In the genomic region with DNA sequence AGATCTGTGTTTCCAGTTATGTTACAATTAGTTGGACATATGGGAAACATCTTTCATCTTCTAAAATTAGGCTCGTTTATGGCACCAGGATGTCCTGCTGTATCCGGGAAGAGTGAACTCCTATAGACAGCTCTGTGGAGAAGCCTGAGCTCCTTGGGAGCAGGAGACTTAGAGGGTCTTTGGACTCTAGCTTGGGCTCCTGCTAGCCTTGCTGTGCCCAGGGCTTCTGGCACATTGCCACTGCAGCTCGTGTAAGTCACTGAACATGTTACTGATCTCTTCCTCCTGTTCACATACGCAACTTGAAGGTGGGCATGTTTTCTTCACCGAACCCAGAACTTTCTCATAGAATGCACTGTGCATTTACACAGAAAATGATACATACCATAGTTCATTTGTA, we compare ENCODE assay signal across 29 mouse cellular contexts. TPM values are rescaled to one million over a fixed set of nuclear protein-coding genes. Genes with fewer than 3 reads are reported as not detected.
A peak's percentile ranks its signal among the peaks of the same experiment; 100 is the strongest.
DNase-seq lines count a peak whose midpoint lies in the region; ATAC-seq and TF ChIP-seq lines count a peak whose summit lies in the region.
"Had no signal": no experiment of that assay in that cellular context is flagged by ENCODE, and none has a peak within 500 bp of the region (broad histone marks: within the 10 kb centered on the region; RNA-seq: fewer than 3 reads in every experiment).

No protein-coding gene starts in this region.

- peak; percentile 74 for DNase-seq in hindbrain, postnatal 0 days (ENCODE audit: low spot score)
- DNase-seq in brain, adult 2 months (ENCODE audit: low read depth, low spot score): peak; percentile 53
- peak; percentile 43 to 62 for DNase-seq in cerebellum, adult 18-20 months
- DNase-seq in cerebellum, postnatal 14 days: peak; percentile 79 to 80
- no peak for DNase-seq in MN1 (ENCODE audit: low spot score)
- no peak for DNase-seq in gastrocnemius, adult 8-10 months (ENCODE audit: low spot score in 2 of 2)
- DNase-seq: adrenal gland, adult 2 months; B cell, adult 2 months; gastrocnemius, postnatal 25 days; heart, adult 2 months; heart, postnatal 4 days; kidney, adult 2 months; layer of hippocampus, postnatal 36 days; liver; lung, postnatal 36 days; right cerebral cortex, postnatal 14 days; thymus, postnatal 25 days had no signal

- no peak overlapping the region for H3K9ac ChIP-seq in hindbrain, postnatal 0 days (replicated peaks; ENCODE audit: low read length)
- H3K9ac ChIP-seq in hindbrain, embryonic 12.5 days: no peak overlapping the region
- H3K9ac ChIP-seq: heart, embryonic 12.5 days; intestine, embryonic 15.5 days; liver, embryonic 14.5 days; lung, embryonic 15.5 days; midbrain, embryonic 12.5 days had no signal

- peaks cover 9% of the 10 kb centered on the region for H3K4me1 ChIP-seq in hindbrain, postnatal 0 days (ENCODE audit: insufficient read depth, low read length)
- peaks cover 12% of the 10 kb centered on the region; the same call in 1 of the 2 replicates for H3K4me1 ChIP-seq in hindbrain, embryonic 12.5 days

- ATAC-seq in hindbrain, postnatal 0 days: no peak
- no peak for ATAC-seq in hindbrain, embryonic 12.5 days (ENCODE audit: low FRiP score)
- ATAC-seq: activated CD4-positive, CD25-positive, alpha-beta regulatory T cell, adult 4 months; forebrain, embryonic 14.5 days; hindbrain, embryonic 16.5 days; intestine, embryonic 15.5 days had no signal

- H3K27ac ChIP-seq in hindbrain, postnatal 0 days: peak overlapping the region; percentile 27; the same call in 1 of the 2 replicates
- no peak overlapping the region for H3K27ac ChIP-seq in hindbrain, embryonic 12.5 days
- H3K27ac ChIP-seq: heart, adult 2 months; intestine, embryonic 15.5 days; kidney, postnatal 0 days; liver, embryonic 14.5 days; lung, embryonic 15.5 days; midbrain, embryonic 12.5 days had no signal

- peak overlapping the region; percentile 32 for H3K4me2 ChIP-seq in hindbrain, postnatal 0 days (ENCODE audit: low read depth, low read length)
- H3K4me2 ChIP-seq in hindbrain, embryonic 12.5 days (replicated peaks): no peak overlapping the region
- H3K4me2 ChIP-seq: heart, embryonic 12.5 days; intestine, embryonic 15.5 days; lung, embryonic 15.5 days; midbrain, embryonic 12.5 days had no signal

- no peaks in the 10 kb centered on the region for H3K36me3 ChIP-seq in hindbrain, postnatal 0 days (ENCODE audit: insufficient read depth, low read length)
- H3K36me3 ChIP-seq in hindbrain, embryonic 12.5 days: no peaks in the 10 kb centered on the region
- H3K36me3 ChIP-seq: heart, embryonic 12.5 days; intestine, embryonic 15.5 days; lung, embryonic 15.5 days; midbrain, embryonic 12.5 days had no signal

- H3K27me3 ChIP-seq in hindbrain, postnatal 0 days (ENCODE audit: insufficient read depth, low read length): no peaks in the 10 kb centered on the region
- peaks cover 4% of the 10 kb centered on the region; the same call in 1 of the 2 replicates for H3K27me3 ChIP-seq in hindbrain, embryonic 12.5 days
- H3K27me3 ChIP-seq: heart, embryonic 12.5 days; intestine, embryonic 15.5 days had no signal

- no peaks in the 10 kb centered on the region for H3K9me3 ChIP-seq in hindbrain, postnatal 0 days (ENCODE audit: low read length)
- no peaks in the 10 kb centered on the region for H3K9me3 ChIP-seq in hindbrain, embryonic 12.5 days (replicated peaks)
- H3K9me3 ChIP-seq: heart, embryonic 12.5 days; intestine, embryonic 15.5 days; lung, embryonic 15.5 days; midbrain, embryonic 12.5 days had no signal

- H3K4me3 ChIP-seq in hindbrain, postnatal 0 days (ENCODE audit: low read length): no peak overlapping the region
- no peak overlapping the region for H3K4me3 ChIP-seq in hindbrain, embryonic 12.5 days
- H3K4me3 ChIP-seq: heart, adult 2 months; heart, embryonic 12.5 days; intestine, embryonic 15.5 days; lung, embryonic 15.5 days; midbrain, embryonic 12.5 days had no signal

- TF ChIP-seq CTCF in hindbrain, postnatal 0 days (IDR thresholded peaks at IDR 0.05; ENCODE audit: low read depth): no peak

- 56% methylated on average over 5 of the region's 5 CpGs for WGBS in hindbrain, postnatal 0 days
- 76% methylated on average over 5 of the region's 5 CpGs for WGBS in hindbrain, embryonic 12.5 days

RNA-seq across cellular contexts. Expression of a gene that starts 9.9 kb away (rescaled TPM):
- total RNA-seq in hindbrain, postnatal 0 days (2014; rRNA removed): 132 and 137 TPM in 2 replicates
- polyA plus RNA-seq in hindbrain, postnatal 0 days (2015; fragmentation: Nextera tagmentation; extraction: Ambion mirVana): 175 and 179 TPM in 2 replicates
- polyA plus RNA-seq in hindbrain, embryonic 12.5 days (2016; fragmentation: Nextera tagmentation; extraction: Ambion mirVana): 104 and 115 TPM in 2 replicates
- 1 to 10 TPM; 1.7 to 3.0 (median 2.4) TPM for total RNA-seq in gastrocnemius, adult 8-10 months (2022)
- total RNA-seq: megakaryocyte, adult 5-6 weeks had no signal
- polyA plus RNA-seq: testis, adult 2 months had no signal

Comparison
In these comparisons a context has a peak if more than half of its experiments do, and no peak if none do; other contexts are left out.
1. DNase-seq: peak in hindbrain, postnatal 0 days (single experiment), brain, adult 2 months (single experiment), cerebellum, adult 18-20 months (2 of 2) and cerebellum, postnatal 14 days (2 of 2); none in MN1 (single experiment) and gastrocnemius, adult 8-10 months (0 of 2).
2. RNA of a gene that starts 9.9 kb away (total RNA-seq): 132 to 137 TPM in hindbrain, postnatal 0 days; 1.7 to 3.0 TPM in gastrocnemius, adult 8-10 months; every median in the first group is over 10 times any median in the second.